Mouse (Mus musculus): ENCODE results near the gene Arrdc2. TPM values are rescaled to one million over a fixed set of nuclear protein-coding genes. Genes with fewer than 3 reads are reported as not detected.

The Arrdc2 gene
- polyA plus RNA-seq, 1 experiment from 2014 or later = 5.7 TPM

- WGBS = 86% methylated on average over 12 of the region's 12 CpGs
- no peaks in the 10 kb centered on the region for H3K27me3 ChIP-seq (ENCODE audit: control insufficient read depth, insufficient read depth, low read length)
- no peak for ATAC-seq (ENCODE audit: low FRiP score, low TSS enrichment)
Observed at GRCm38 (mm10) chr8:70836666-70837065, 2.9 kb downstream of the Arrdc2 start.

GRCm38 (mm10) chr8:70834071-70834470 is 5.4 kb downstream of the Arrdc2 start:
- WGBS = 93% methylated on average over 3 of the region's 3 CpGs

More at GRCm38 (mm10) chr8:70836666-70837065, 2.9 kb downstream of the Arrdc2 start:
- Histone ChIP-seq H3K27ac (ENCODE audit: low read depth, low read length) (no peak overlapping the region), H3K4me1 (ENCODE audit: control insufficient read depth, insufficient read depth, low read length) (peaks cover 7% of the 10 kb centered on the region; the same call in 1 of the 2 replicates), H3K36me3 (ENCODE audit: control insufficient read depth, insufficient read depth, low read length) (peaks cover 10% of the 10 kb centered on the region; the same call in 1 of the 2 replicates), H3K4me3 (ENCODE audit: low read length) (no peak overlapping the region), H3K9ac (ENCODE audit: low read depth, low read length) (no peak overlapping the region), H3K4me2 (replicated peaks; ENCODE audit: low read depth, low read length) (no peak overlapping the region), H3K9me3 (ENCODE audit: control insufficient read depth, low read length) (no peaks in the 10 kb centered on the region)

GRCm38 (mm10) chr8:70833520-70833919 is 6.0 kb downstream of the Arrdc2 start:
- no peak overlapping the region for H3K9ac ChIP-seq (ENCODE audit: low read depth, low read length)
- H3K9me3 ChIP-seq (ENCODE audit: control insufficient read depth, low read length) = no peaks in the 10 kb centered on the region
- H3K4me1 ChIP-seq (ENCODE audit: control insufficient read depth, insufficient read depth, low read length) = 0 out of 2 replicates have a peak, but pooled peaks cover 7% of the 10 kb centered on the region
- no peaks in the 10 kb centered on the region for H3K27me3 ChIP-seq (ENCODE audit: control insufficient read depth, insufficient read depth, low read length)
- peaks cover 10% of the 10 kb centered on the region; the same call in 1 of the 2 replicates for H3K36me3 ChIP-seq (ENCODE audit: control insufficient read depth, insufficient read depth, low read length)
- no peak overlapping the region for H3K27ac ChIP-seq (ENCODE audit: low read depth, low read length)
- H3K4me2 ChIP-seq (replicated peaks; ENCODE audit: low read depth, low read length) = no peak overlapping the region
- ATAC-seq (ENCODE audit: low FRiP score, low TSS enrichment) = no peak; the same call in 1 of the 2 replicates
- H3K4me3 ChIP-seq (ENCODE audit: low read length) = no peak overlapping the region
- WGBS = 47% methylated on average over 15 of the region's 15 CpGs

More at GRCm38 (mm10) chr8:70834071-70834470, 5.4 kb downstream of the Arrdc2 start:
- H3K4me3 ChIP-seq (ENCODE audit: low read length) = no peak overlapping the region
- H3K36me3 ChIP-seq (ENCODE audit: control insufficient read depth, insufficient read depth, low read length) = peaks cover 10% of the 10 kb centered on the region; the same call in 1 of the 2 replicates
- no peaks in the 10 kb centered on the region for H3K9me3 ChIP-seq (ENCODE audit: control insufficient read depth, low read length)
- H3K27me3 ChIP-seq (ENCODE audit: control insufficient read depth, insufficient read depth, low read length) = no peaks in the 10 kb centered on the region
- no peak overlapping the region for H3K9ac ChIP-seq (ENCODE audit: low read depth, low read length)
- ATAC-seq (ENCODE audit: low FRiP score, low TSS enrichment) = no peak
- H3K4me2 ChIP-seq (replicated peaks; ENCODE audit: low read depth, low read length) = no peak overlapping the region
- no peak overlapping the region for H3K27ac ChIP-seq (ENCODE audit: low read depth, low read length)
- 0 out of 2 replicates have a peak, but pooled peaks cover 7% of the 10 kb centered on the region for H3K4me1 ChIP-seq (ENCODE audit: control insufficient read depth, insufficient read depth, low read length)

- Histone ChIP-seq H3K9ac (ENCODE audit: low read depth, low read length) (no peak overlapping the region), H3K4me2 (replicated peaks; ENCODE audit: low read depth, low read length) (no peak overlapping the region), H3K4me3 (ENCODE audit: low read length) (no peak overlapping the region), H3K9me3 (ENCODE audit: control insufficient read depth, low read length) (no peaks in the 10 kb centered on the region), H3K27ac (ENCODE audit: low read depth, low read length) (no peak overlapping the region), H3K36me3 (ENCODE audit: control insufficient read depth, insufficient read depth, low read length) (peaks cover 10% of the 10 kb centered on the region; the same call in 1 of the 2 replicates), H3K27me3 (ENCODE audit: control insufficient read depth, insufficient read depth, low read length) (no peaks in the 10 kb centered on the region), H3K4me1 (ENCODE audit: control insufficient read depth, insufficient read depth, low read length) (0 out of 2 replicates have a peak, but pooled peaks cover 7% of the 10 kb centered on the region)
- 41% methylated on average over 9 of the region's 9 CpGs for WGBS
- no peak; the same call in 1 of the 2 replicates for ATAC-seq (ENCODE audit: low FRiP score, low TSS enrichment)
Observed at GRCm38 (mm10) chr8:70833018-70833482, 6.5 kb downstream of the Arrdc2 start.

- Histone ChIP-seq H3K27ac (ENCODE audit: low read depth, low read length) (peak overlapping the region; percentile 17; the same call in 1 of the 2 replicates), H3K36me3 (ENCODE audit: control insufficient read depth, insufficient read depth, low read length) (peaks cover 10% of the 10 kb centered on the region; the same call in 1 of the 2 replicates), H3K4me3 (ENCODE audit: low read length) (no peak overlapping the region), H3K27me3 (ENCODE audit: control insufficient read depth, insufficient read depth, low read length) (no peaks in the 10 kb centered on the region), H3K9ac (ENCODE audit: low read depth, low read length) (no peak overlapping the region), H3K4me1 (ENCODE audit: control insufficient read depth, insufficient read depth, low read length) (0 out of 2 replicates have a peak, but pooled peaks cover 7% of the 10 kb centered on the region), H3K4me2 (replicated peaks; ENCODE audit: low read depth, low read length) (no peak overlapping the region), H3K9me3 (ENCODE audit: control insufficient read depth, low read length) (no peaks in the 10 kb centered on the region)
- no peak for ATAC-seq (ENCODE audit: low FRiP score, low TSS enrichment)
- WGBS = 74% methylated on average over 11 of the region's 11 CpGs
Observed at GRCm38 (mm10) chr8:70832371-70832770, 7.1 kb downstream of the Arrdc2 start.

GRCm38 (mm10) chr8:70831517-70831916 is 8.0 kb downstream of the Arrdc2 start:
- Histone ChIP-seq H3K27ac (ENCODE audit: low read depth, low read length) (no peak overlapping the region), H3K9ac (ENCODE audit: low read depth, low read length) (no peak overlapping the region)

GRCm38 (mm10) chr8:70827796-70828195 is 11.7 kb downstream of the Arrdc2 start:
- Histone ChIP-seq H3K27me3 (ENCODE audit: control insufficient read depth, insufficient read depth, low read length) (no peaks in the 10 kb centered on the region), H3K36me3 (ENCODE audit: control insufficient read depth, insufficient read depth, low read length) (no peaks in the 10 kb centered on the region), H3K9ac (ENCODE audit: low read depth, low read length) (no peak overlapping the region), H3K27ac (ENCODE audit: low read depth, low read length) (no peak overlapping the region), H3K4me2 (replicated peaks; ENCODE audit: low read depth, low read length) (no peak overlapping the region), H3K4me3 (ENCODE audit: low read length) (no peak overlapping the region), H3K9me3 (ENCODE audit: control insufficient read depth, low read length) (peaks cover 3% of the 10 kb centered on the region; the same call in 1 of the 2 replicates), H3K4me1 (ENCODE audit: control insufficient read depth, insufficient read depth, low read length) (no peaks in the 10 kb centered on the region)
- 88% methylated on average over 1 of the region's 1 CpGs for WGBS
- ATAC-seq (ENCODE audit: low FRiP score, low TSS enrichment) = no peak

More at GRCm38 (mm10) chr8:70831517-70831916, 8.0 kb downstream of the Arrdc2 start:
- Histone ChIP-seq H3K4me3 (ENCODE audit: low read length) (no peak overlapping the region), H3K27me3 (ENCODE audit: control insufficient read depth, insufficient read depth, low read length) (no peaks in the 10 kb centered on the region), H3K9me3 (ENCODE audit: control insufficient read depth, low read length) (peaks cover 3% of the 10 kb centered on the region; the same call in 1 of the 2 replicates), H3K4me2 (replicated peaks; ENCODE audit: low read depth, low read length) (no peak overlapping the region), H3K36me3 (ENCODE audit: control insufficient read depth, insufficient read depth, low read length) (peaks cover 10% of the 10 kb centered on the region; the same call in 1 of the 2 replicates), H3K4me1 (ENCODE audit: control insufficient read depth, insufficient read depth, low read length) (0 out of 2 replicates have a peak, but pooled peaks cover 7% of the 10 kb centered on the region)
- 88% methylated on average over 8 of the region's 8 CpGs for WGBS
- no peak for ATAC-seq (ENCODE audit: low FRiP score, low TSS enrichment)

- WGBS = 93% methylated on average over 2 of the region's 2 CpGs
- peaks cover 3% of the 10 kb centered on the region; the same call in 1 of the 2 replicates for H3K9me3 ChIP-seq (ENCODE audit: control insufficient read depth, low read length)
- no peak overlapping the region for H3K9ac ChIP-seq (ENCODE audit: low read depth, low read length)
- no peaks in the 10 kb centered on the region for H3K27me3 ChIP-seq (ENCODE audit: control insufficient read depth, insufficient read depth, low read length)
- no peaks in the 10 kb centered on the region for H3K36me3 ChIP-seq (ENCODE audit: control insufficient read depth, insufficient read depth, low read length)
- H3K4me3 ChIP-seq (ENCODE audit: low read length) = no peak overlapping the region
- H3K27ac ChIP-seq (ENCODE audit: low read depth, low read length) = no peak overlapping the region
- no peak for ATAC-seq (ENCODE audit: low FRiP score, low TSS enrichment)
- no peaks in the 10 kb centered on the region for H3K4me1 ChIP-seq (ENCODE audit: control insufficient read depth, insufficient read depth, low read length)
- H3K4me2 ChIP-seq (replicated peaks; ENCODE audit: low read depth, low read length) = no peak overlapping the region
Observed at GRCm38 (mm10) chr8:70827010-70827409, 12.5 kb downstream of the Arrdc2 start.

- H3K9ac ChIP-seq (ENCODE audit: low read depth, low read length) = no peak overlapping the region
- H3K36me3 ChIP-seq (ENCODE audit: control insufficient read depth, insufficient read depth, low read length) = no peaks in the 10 kb centered on the region
- H3K9me3 ChIP-seq (ENCODE audit: control insufficient read depth, low read length) = peaks cover 3% of the 10 kb centered on the region; the same call in 1 of the 2 replicates
- H3K4me1 ChIP-seq (ENCODE audit: control insufficient read depth, insufficient read depth, low read length) = peaks cover 2% of the 10 kb centered on the region; the same call in 1 of the 2 replicates
- no peaks in the 10 kb centered on the region for H3K27me3 ChIP-seq (ENCODE audit: control insufficient read depth, insufficient read depth, low read length)
- H3K4me2 ChIP-seq (replicated peaks; ENCODE audit: low read depth, low read length) = no peak overlapping the region
- 68% methylated on average over 8 of the region's 8 CpGs for WGBS
- ATAC-seq (ENCODE audit: low FRiP score, low TSS enrichment) = no peak
- no peak overlapping the region for H3K4me3 ChIP-seq (ENCODE audit: low read length)
- H3K27ac ChIP-seq (ENCODE audit: low read depth, low read length) = no peak overlapping the region
Observed at GRCm38 (mm10) chr8:70825816-70826215, 13.7 kb downstream of the Arrdc2 start.
